Mouse (Mus musculus): ENCODE data around the gene Cmtm5. TPM values are rescaled to one million over a fixed set of nuclear protein-coding genes. Genes with fewer than 3 reads are reported as not detected.
"Not testable (repeated sequence)": the region's sequence is repeated elsewhere in the genome, so short reads cannot be mapped to it uniquely, and the experiment has no call there.

Cmtm5 gene
- polyA plus RNA-seq, 1 experiment = not detected

DNA sequence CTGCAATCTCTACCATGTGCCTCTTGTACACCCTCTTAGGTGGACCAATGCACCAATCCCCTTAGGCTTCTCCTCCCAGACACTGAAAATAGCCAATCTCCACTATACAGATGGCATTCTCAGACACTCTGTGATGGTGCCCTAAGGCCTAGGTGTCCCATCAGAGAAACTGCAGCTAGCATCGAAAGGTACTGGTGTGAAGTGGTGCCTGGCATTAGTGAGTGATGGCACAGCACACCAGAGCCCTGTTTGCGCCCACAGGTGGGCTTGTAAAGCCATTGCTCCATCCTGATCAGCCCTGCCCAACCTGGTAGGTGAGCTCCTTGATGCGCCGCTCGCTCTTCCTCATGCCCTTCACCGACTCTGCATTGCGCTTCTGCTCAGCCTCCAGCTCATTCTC lies 7.9 kb downstream of the Cmtm5 start:
- no peaks in the 10 kb centered on the region for H3K36me3 ChIP-seq (ENCODE audit: control insufficient read depth, insufficient read depth, low read length, poor library complexity, severe bottlenecking)
- H3K4me3 ChIP-seq (ENCODE audit: low read depth, low read length) = no peak overlapping the region
- H3K4me1 ChIP-seq (ENCODE audit: control insufficient read depth, insufficient read depth, low read length) = peaks cover 2% of the 10 kb centered on the region
- H3K27me3 ChIP-seq (ENCODE audit: control insufficient read depth, insufficient read depth, low read length, poor library complexity, severe bottlenecking) = no peaks in the 10 kb centered on the region
- H3K9me3 ChIP-seq (replicated peaks; ENCODE audit: control insufficient read depth, insufficient read depth, low read length, poor library complexity, severe bottlenecking) = no peaks in the 10 kb centered on the region
- no peak overlapping the region for H3K27ac ChIP-seq (ENCODE audit: insufficient read depth, low read length)
- TF ChIP-seq EP300 (IDR thresholded peaks at IDR 0.05; ENCODE audit: insufficient read depth, low read depth, low read length) = no peak
- TF ChIP-seq CTCF (IDR thresholded peaks at IDR 0.05; ENCODE audit: low read depth, low read length) = no peak
- TF ChIP-seq POLR2A (IDR thresholded peaks at IDR 0.05; ENCODE audit: insufficient read depth, low read length) = no peak
- H3K9ac ChIP-seq (ENCODE audit: low read depth, poor library complexity, severe bottlenecking) = no peak overlapping the region

DNA sequence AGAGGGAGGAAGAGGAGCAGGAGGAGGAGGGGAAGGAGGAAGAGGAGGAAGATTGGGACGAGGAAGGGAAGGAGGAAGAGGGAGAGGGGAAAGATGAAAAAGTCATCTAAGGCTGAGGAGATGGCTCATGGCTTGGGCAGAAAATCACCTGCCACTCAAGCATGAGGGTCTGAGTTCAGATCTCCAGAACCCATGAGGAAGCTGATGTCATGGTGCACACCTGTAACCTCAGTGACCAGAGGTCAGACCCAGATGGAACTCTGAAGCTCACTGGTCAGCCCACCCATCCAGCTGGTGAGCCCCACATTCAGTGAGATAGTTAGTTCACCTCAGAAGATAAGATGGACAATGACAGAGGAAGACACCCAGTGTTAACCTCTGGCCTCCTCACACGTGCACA lies 8.9 kb downstream of the Cmtm5 start:
- H3K36me3 ChIP-seq (ENCODE audit: control insufficient read depth, insufficient read depth, low read length, poor library complexity, severe bottlenecking) = no peaks in the 10 kb centered on the region
- H3K9me3 ChIP-seq (replicated peaks; ENCODE audit: control insufficient read depth, insufficient read depth, low read length, poor library complexity, severe bottlenecking) = no peaks in the 10 kb centered on the region
- 0 out of 2 replicates have a peak, but pooled peaks cover 3% of the 10 kb centered on the region for H3K27me3 ChIP-seq (ENCODE audit: control insufficient read depth, insufficient read depth, low read length, poor library complexity, severe bottlenecking)
- no peak overlapping the region for H3K4me3 ChIP-seq (ENCODE audit: low read depth, low read length)
- TF ChIP-seq EP300 (IDR thresholded peaks at IDR 0.05; ENCODE audit: insufficient read depth, low read depth, low read length) = no peak
- TF ChIP-seq CTCF (IDR thresholded peaks at IDR 0.05; ENCODE audit: low read depth, low read length) = no peak
- TF ChIP-seq POLR2A (IDR thresholded peaks at IDR 0.05; ENCODE audit: insufficient read depth, low read length) = no peak
- H3K4me1 ChIP-seq (ENCODE audit: control insufficient read depth, insufficient read depth, low read length) = no peaks in the 10 kb centered on the region
- no peak overlapping the region for H3K9ac ChIP-seq (ENCODE audit: low read depth, poor library complexity, severe bottlenecking)
- no peak overlapping the region for H3K27ac ChIP-seq (ENCODE audit: insufficient read depth, low read length)

DNA sequence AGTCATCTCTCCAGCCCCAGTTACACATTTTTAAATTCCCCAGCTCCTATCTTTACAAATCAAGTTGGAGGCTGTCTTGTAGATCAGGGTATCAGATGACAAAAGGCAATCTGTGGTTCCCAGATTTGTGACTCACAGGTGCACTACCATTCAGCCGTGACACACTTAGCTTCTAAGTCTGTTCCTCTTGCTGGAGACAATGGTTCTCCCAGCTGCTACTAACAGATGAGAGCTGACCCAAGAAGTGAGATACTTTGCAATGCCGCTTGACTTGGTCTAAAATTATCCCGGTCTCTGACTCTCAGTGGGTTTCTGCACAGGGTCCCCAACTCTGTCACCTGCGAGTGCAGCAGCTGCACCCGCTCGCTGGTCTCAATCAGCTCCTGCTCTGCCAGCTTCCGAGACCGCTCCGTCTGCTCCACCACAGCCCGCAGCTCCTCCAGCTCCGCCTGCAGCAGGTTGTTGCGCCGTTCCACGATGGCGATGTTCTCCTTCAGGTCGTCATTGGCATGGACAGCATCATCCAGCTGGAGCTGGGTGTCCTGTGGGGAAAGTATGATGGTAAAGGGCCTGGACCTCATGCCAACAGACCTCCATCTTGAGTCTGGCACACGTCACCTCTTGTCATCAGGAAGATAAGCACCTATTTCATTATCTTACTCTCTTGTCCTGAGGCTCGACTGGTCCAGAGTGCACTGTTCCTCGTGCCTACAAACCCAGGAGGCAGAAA lies 10.1 kb downstream of the Cmtm5 start:
- peaks cover 3% of the 10 kb centered on the region; the same call in 1 of the 2 replicates for H3K27me3 ChIP-seq (ENCODE audit: control insufficient read depth, insufficient read depth, low read length, poor library complexity, severe bottlenecking)
- H3K4me1 ChIP-seq (ENCODE audit: control insufficient read depth, insufficient read depth, low read length) = no peaks in the 10 kb centered on the region
- TF ChIP-seq EP300 (IDR thresholded peaks at IDR 0.05; ENCODE audit: insufficient read depth, low read depth, low read length) (no peak), CTCF (IDR thresholded peaks at IDR 0.05; ENCODE audit: low read depth, low read length) (no peak), POLR2A (IDR thresholded peaks at IDR 0.05; ENCODE audit: insufficient read depth, low read length) (no peak)
- H3K4me3 ChIP-seq (ENCODE audit: low read depth, low read length) = no peak overlapping the region
- H3K36me3 ChIP-seq (ENCODE audit: control insufficient read depth, insufficient read depth, low read length, poor library complexity, severe bottlenecking) = no peaks in the 10 kb centered on the region
- no peak overlapping the region for H3K9ac ChIP-seq (ENCODE audit: low read depth, poor library complexity, severe bottlenecking)
- no peaks in the 10 kb centered on the region for H3K9me3 ChIP-seq (replicated peaks; ENCODE audit: control insufficient read depth, insufficient read depth, low read length, poor library complexity, severe bottlenecking)
- no peak overlapping the region for H3K27ac ChIP-seq (ENCODE audit: insufficient read depth, low read length)

DNA sequence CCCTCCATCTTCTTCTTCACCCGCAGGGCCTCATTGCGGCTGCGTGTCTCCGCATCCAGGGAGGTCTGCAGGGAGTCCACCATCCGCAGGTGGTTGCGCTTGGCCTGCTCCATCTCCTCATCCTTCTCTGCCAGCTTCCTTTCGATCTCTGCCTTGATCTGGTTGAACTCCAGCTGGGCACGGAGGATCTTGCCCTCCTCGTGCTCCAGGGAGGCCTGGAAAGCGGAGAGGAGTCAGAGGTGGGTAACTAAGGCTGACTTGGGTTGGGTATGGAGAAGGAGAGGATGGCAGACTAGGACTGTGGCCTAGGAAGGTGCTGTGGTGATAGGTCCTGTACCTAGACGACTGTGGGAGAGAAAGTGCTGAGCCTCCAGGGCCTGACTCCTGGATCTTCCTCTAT lies 10.9 kb downstream of the Cmtm5 start:
- H3K27me3 ChIP-seq (ENCODE audit: control insufficient read depth, insufficient read depth, low read length, poor library complexity, severe bottlenecking); H3K4me3 ChIP-seq (ENCODE audit: low read depth, low read length); H3K4me1 ChIP-seq (ENCODE audit: control insufficient read depth, insufficient read depth, low read length); H3K27ac ChIP-seq (ENCODE audit: insufficient read depth, low read length); H3K36me3 ChIP-seq (ENCODE audit: control insufficient read depth, insufficient read depth, low read length, poor library complexity, severe bottlenecking); H3K9me3 ChIP-seq (replicated peaks; ENCODE audit: control insufficient read depth, insufficient read depth, low read length, poor library complexity, severe bottlenecking); H3K9ac ChIP-seq (ENCODE audit: low read depth, poor library complexity, severe bottlenecking): not testable (repeated sequence)

DNA sequence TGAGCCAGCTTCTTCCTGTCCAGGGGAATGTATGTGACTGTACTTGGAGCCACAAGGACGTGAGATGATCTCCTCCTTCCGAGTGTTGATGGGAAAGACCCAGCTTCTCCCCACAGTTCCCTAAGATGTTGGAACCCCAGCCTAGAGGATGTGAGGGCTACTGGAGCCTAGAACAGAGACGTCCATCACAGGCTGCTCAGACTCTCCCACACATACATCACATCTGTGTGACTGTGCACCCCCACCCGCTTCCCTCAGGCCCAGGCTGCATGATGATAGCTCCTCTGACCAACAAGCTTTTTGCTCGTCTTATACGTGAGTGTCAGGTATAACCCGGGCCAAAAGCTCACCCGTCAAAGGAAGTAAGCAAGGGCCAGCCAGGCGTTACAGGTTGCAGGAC lies 12.7 kb downstream of the Cmtm5 start:
- Histone ChIP-seq H3K9me3 (replicated peaks; ENCODE audit: control insufficient read depth, insufficient read depth, low read length, poor library complexity, severe bottlenecking) (no peaks in the 10 kb centered on the region), H3K4me3 (ENCODE audit: low read depth, low read length) (no peak overlapping the region), H3K4me1 (ENCODE audit: control insufficient read depth, insufficient read depth, low read length) (no peaks in the 10 kb centered on the region), H3K27me3 (ENCODE audit: control insufficient read depth, insufficient read depth, low read length, poor library complexity, severe bottlenecking) (peaks cover 3% of the 10 kb centered on the region; the same call in 1 of the 2 replicates), H3K36me3 (ENCODE audit: control insufficient read depth, insufficient read depth, low read length, poor library complexity, severe bottlenecking) (no peaks in the 10 kb centered on the region), H3K27ac (ENCODE audit: insufficient read depth, low read length) (no peak overlapping the region), H3K9ac (ENCODE audit: low read depth, poor library complexity, severe bottlenecking) (no peak overlapping the region)
- TF ChIP-seq EP300 (IDR thresholded peaks at IDR 0.05; ENCODE audit: insufficient read depth, low read depth, low read length) (no peak), POLR2A (IDR thresholded peaks at IDR 0.05; ENCODE audit: insufficient read depth, low read length) (no peak), CTCF (IDR thresholded peaks at IDR 0.05; ENCODE audit: low read depth, low read length) (no peak)

DNA sequence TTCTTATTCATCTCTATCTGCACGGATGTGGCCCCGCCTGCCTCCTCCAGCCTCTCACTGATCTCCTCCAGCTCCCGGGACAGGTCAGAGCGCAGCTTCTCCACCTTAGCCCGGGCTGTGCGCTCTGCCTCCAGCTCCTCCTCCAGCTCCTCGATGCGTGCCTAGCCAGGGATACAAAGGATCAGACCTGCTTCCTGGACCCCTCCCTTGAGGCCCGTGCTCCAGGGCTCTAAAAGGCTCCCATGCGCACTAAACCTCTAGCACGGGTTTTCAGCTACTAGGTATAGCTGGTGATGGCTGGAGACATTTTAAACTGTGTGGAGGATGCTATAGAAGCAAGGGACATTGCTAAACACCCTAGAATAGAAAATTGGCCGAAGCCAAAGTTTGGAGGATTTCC lies 14.4 kb downstream of the Cmtm5 start:
- peak overlapping the region; percentile 21 for H3K4me3 ChIP-seq (ENCODE audit: low read depth, low read length)

More for the DNA sequence above, 14.4 kb downstream of the Cmtm5 start:
- Histone ChIP-seq H3K27me3 (ENCODE audit: control insufficient read depth, insufficient read depth, low read length, poor library complexity, severe bottlenecking) (peaks cover 3% of the 10 kb centered on the region; the same call in 1 of the 2 replicates), H3K27ac (ENCODE audit: insufficient read depth, low read length) (no peak overlapping the region), H3K4me1 (ENCODE audit: control insufficient read depth, insufficient read depth, low read length) (no peaks in the 10 kb centered on the region), H3K9ac (ENCODE audit: low read depth, poor library complexity, severe bottlenecking) (no peak overlapping the region), H3K9me3 (replicated peaks; ENCODE audit: control insufficient read depth, insufficient read depth, low read length, poor library complexity, severe bottlenecking) (no peaks in the 10 kb centered on the region), H3K36me3 (ENCODE audit: control insufficient read depth, insufficient read depth, low read length, poor library complexity, severe bottlenecking) (no peaks in the 10 kb centered on the region)
- no peak for TF ChIP-seq POLR2A (IDR thresholded peaks at IDR 0.05; ENCODE audit: insufficient read depth, low read length)
- TF ChIP-seq CTCF (IDR thresholded peaks at IDR 0.05; ENCODE audit: low read depth, low read length) = no peak
- no peak for TF ChIP-seq EP300 (IDR thresholded peaks at IDR 0.05; ENCODE audit: insufficient read depth, low read depth, low read length)
